Mouse (Mus musculus): ENCODE data around the gene Ntn5. TPM values are rescaled to one million over a fixed set of nuclear protein-coding genes. Genes with fewer than 3 reads are reported as not detected.

Ntn5 gene
- polyA plus RNA-seq, 1 experiment from 2014 or later, result 0.30 TPM

GRCm38 (mm10) chr7:45733477-45733876, 49.7 kb downstream of the Ntn5 start:
- Histone ChIP-seq H3K36me3 (ENCODE audit: insufficient read depth) (peaks cover 5% of the 10 kb centered on the region), H3K27ac (ENCODE audit: low read depth) (no peak overlapping the region), H3K4me2 (no peak overlapping the region), H3K4me1 (ENCODE audit: insufficient read depth) (no peaks in the 10 kb centered on the region), H3K9ac (no peak overlapping the region), H3K4me3 (ENCODE audit: low read depth, low read length) (no peak overlapping the region), H3K27me3 (ENCODE audit: insufficient read depth, low read length) (no peaks in the 10 kb centered on the region), H3K9me3 (ENCODE audit: low read depth, low read length) (no peaks in the 10 kb centered on the region)
- WGBS, result 72% methylated on average over 5 of the region's 5 CpGs
- ATAC-seq (ENCODE audit: insufficient read depth), result no peak
- TF ChIP-seq CTCF (IDR thresholded peaks at IDR 0.05; ENCODE audit: low read depth), result no peak
- DNase-seq, result no peak

- peak; percentile 88 for ATAC-seq (ENCODE audit: insufficient read depth)
- TF ChIP-seq CTCF (IDR thresholded peaks at IDR 0.05; ENCODE audit: low read depth), result peak; percentile 89
- H3K27me3 ChIP-seq (ENCODE audit: insufficient read depth, low read length), result no peaks in the 10 kb centered on the region
- H3K4me3 ChIP-seq (ENCODE audit: low read depth, low read length), result no peak overlapping the region
- WGBS, result 4% methylated on average over 9 of the region's 9 CpGs
- no peak overlapping the region for H3K4me2 ChIP-seq
- H3K27ac ChIP-seq (ENCODE audit: low read depth), result no peak overlapping the region
- H3K36me3 ChIP-seq (ENCODE audit: insufficient read depth), result no peaks in the 10 kb centered on the region
- no peaks in the 10 kb centered on the region for H3K4me1 ChIP-seq (ENCODE audit: insufficient read depth)
- H3K9ac ChIP-seq, result no peak overlapping the region
- DNase-seq, result peak; percentile 95
- H3K9me3 ChIP-seq (ENCODE audit: low read depth, low read length), result no peaks in the 10 kb centered on the region
Observed at GRCm38 (mm10) chr7:45739162-45739763, 55.4 kb downstream of the Ntn5 start.

- no peak for DNase-seq
- 50% methylated on average over 10 of the region's 10 CpGs for WGBS
- no peaks in the 10 kb centered on the region for H3K36me3 ChIP-seq (ENCODE audit: insufficient read depth)
- H3K27me3 ChIP-seq (ENCODE audit: insufficient read depth, low read length), result no peaks in the 10 kb centered on the region
- H3K4me1 ChIP-seq (ENCODE audit: insufficient read depth), result no peaks in the 10 kb centered on the region
- H3K9ac ChIP-seq, result no peak overlapping the region
- no peak overlapping the region for H3K27ac ChIP-seq (ENCODE audit: low read depth)
- H3K4me3 ChIP-seq (ENCODE audit: low read depth, low read length), result no peak overlapping the region
- no peak for TF ChIP-seq CTCF (IDR thresholded peaks at IDR 0.05; ENCODE audit: low read depth)
- H3K4me2 ChIP-seq, result no peak overlapping the region
- no peaks in the 10 kb centered on the region for H3K9me3 ChIP-seq (ENCODE audit: low read depth, low read length)
- no peak for ATAC-seq (ENCODE audit: insufficient read depth)
Observed at GRCm38 (mm10) chr7:45739820-45740219, 56.0 kb downstream of the Ntn5 start.

GRCm38 (mm10) chr7:45741308-45741707, 57.5 kb downstream of the Ntn5 start:
- Histone ChIP-seq H3K36me3 (ENCODE audit: insufficient read depth) (no peaks in the 10 kb centered on the region), H3K4me1 (ENCODE audit: insufficient read depth) (no peaks in the 10 kb centered on the region), H3K9ac (no peak overlapping the region), H3K27me3 (ENCODE audit: insufficient read depth, low read length) (no peaks in the 10 kb centered on the region), H3K4me3 (ENCODE audit: low read depth, low read length) (peak overlapping the region; percentile 28; the same call in 1 of the 2 replicates), H3K4me2 (peak overlapping the region; percentile 55; the same call in 1 of the 2 replicates), H3K27ac (ENCODE audit: low read depth) (no peak overlapping the region), H3K9me3 (ENCODE audit: low read depth, low read length) (no peaks in the 10 kb centered on the region)
- no peak for TF ChIP-seq CTCF (IDR thresholded peaks at IDR 0.05; ENCODE audit: low read depth)
- ATAC-seq (ENCODE audit: insufficient read depth) (no peak), DNase-seq (no peak)
- 82% methylated on average over 12 of the region's 12 CpGs for WGBS

GRCm38 (mm10) chr7:45741777-45742176, 58.0 kb downstream of the Ntn5 start:
- no peak for TF ChIP-seq CTCF (IDR thresholded peaks at IDR 0.05; ENCODE audit: low read depth)
- H3K9me3 ChIP-seq (ENCODE audit: low read depth, low read length), result no peaks in the 10 kb centered on the region
- no peak for ATAC-seq (ENCODE audit: insufficient read depth)
- peak overlapping the region; percentile 55 for H3K4me2 ChIP-seq
- 32% methylated on average over 11 of the region's 11 CpGs for WGBS
- H3K4me3 ChIP-seq (ENCODE audit: low read depth, low read length), result peak overlapping the region; percentile 28
- DNase-seq, result no peak
- H3K27ac ChIP-seq (ENCODE audit: low read depth), result no peak overlapping the region
- no peaks in the 10 kb centered on the region for H3K4me1 ChIP-seq (ENCODE audit: insufficient read depth)
- no peaks in the 10 kb centered on the region for H3K36me3 ChIP-seq (ENCODE audit: insufficient read depth)
- H3K9ac ChIP-seq, result 0 out of 2 replicates have a peak overlapping the region, but pooled peaks have one; percentile 14
- no peaks in the 10 kb centered on the region for H3K27me3 ChIP-seq (ENCODE audit: insufficient read depth, low read length)

- Histone ChIP-seq H3K27me3 (ENCODE audit: insufficient read depth, low read length) (no peaks in the 10 kb centered on the region), H3K4me3 (ENCODE audit: low read depth, low read length) (peak overlapping the region; percentile 28), H3K4me2 (peak overlapping the region; percentile 55), H3K27ac (ENCODE audit: low read depth) (no peak overlapping the region), H3K9me3 (ENCODE audit: low read depth, low read length) (no peaks in the 10 kb centered on the region), H3K9ac (no peak overlapping the region), H3K4me1 (ENCODE audit: insufficient read depth) (no peaks in the 10 kb centered on the region), H3K36me3 (ENCODE audit: insufficient read depth) (no peaks in the 10 kb centered on the region)
- TF ChIP-seq CTCF (IDR thresholded peaks at IDR 0.05; ENCODE audit: low read depth), result peak; percentile 49
- WGBS, result 29% methylated on average over 19 of the region's 19 CpGs
- ATAC-seq (ENCODE audit: insufficient read depth), result no peak
- DNase-seq, result no peak
Observed at GRCm38 (mm10) chr7:45742338-45742737, 58.5 kb downstream of the Ntn5 start.

Other genes with a start within 250 kb of the Ntn5 start
- 35.7 and 36.0 TPM in 2 replicates for gene Gys1, start 249.2 kb upstream of the Ntn5 start, polyA plus RNA-seq (2014; fragmentation: Nextera tagmentation; extraction: Ambion mirVana)
- 163 and 173 TPM in 2 replicates for gene Ruvbl2, start 245.9 kb upstream of the Ntn5 start, polyA plus RNA-seq (2014; fragmentation: Nextera tagmentation; extraction: Ambion mirVana)
- gene Ftl1, start 224.1 kb upstream of the Ntn5 start, polyA plus RNA-seq (2014; fragmentation: Nextera tagmentation; extraction: Ambion mirVana), result 4,463 and 4,749 TPM in 2 replicates
- gene Bax, start 217.1 kb upstream of the Ntn5 start, polyA plus RNA-seq (2014; fragmentation: Nextera tagmentation; extraction: Ambion mirVana), result 135 and 139 TPM in 2 replicates
- 0.47 and 0.86 TPM in 2 replicates for gene Tulp2, start 202.1 kb upstream of the Ntn5 start, polyA plus RNA-seq (2014; fragmentation: Nextera tagmentation; extraction: Ambion mirVana)
- not detected in 2 replicates for gene Gm45808, start 197.2 kb upstream of the Ntn5 start, polyA plus RNA-seq (2014; fragmentation: Nextera tagmentation; extraction: Ambion mirVana)
- gene Dhdh, start 195.2 kb upstream of the Ntn5 start, polyA plus RNA-seq (2014; fragmentation: Nextera tagmentation; extraction: Ambion mirVana), result 3.0 and 3.3 TPM in 2 replicates
- gene Nucb1, start 173.6 kb upstream of the Ntn5 start, polyA plus RNA-seq (2014; fragmentation: Nextera tagmentation; extraction: Ambion mirVana), result 194 and 201 TPM in 2 replicates
- gene Ppp1r15a, start 157.8 kb upstream of the Ntn5 start, polyA plus RNA-seq (2014; fragmentation: Nextera tagmentation; extraction: Ambion mirVana), result 15.6 and 17.5 TPM in 2 replicates
- 1.9 and 2.1 TPM in 2 replicates for gene Plekha4, start 157.7 kb upstream of the Ntn5 start, polyA plus RNA-seq (2014; fragmentation: Nextera tagmentation; extraction: Ambion mirVana)
- gene Hsd17b14, start 129.1 kb upstream of the Ntn5 start, polyA plus RNA-seq (2014; fragmentation: Nextera tagmentation; extraction: Ambion mirVana), result 0.57 and 0.66 TPM in 2 replicates
- 48.9 and 53.4 TPM in 2 replicates for gene Bcat2, start 113.9 kb upstream of the Ntn5 start, polyA plus RNA-seq (2014; fragmentation: Nextera tagmentation; extraction: Ambion mirVana)
- gene Fgf21, start 68.5 kb upstream of the Ntn5 start, polyA plus RNA-seq (2014; fragmentation: Nextera tagmentation; extraction: Ambion mirVana), result not detected in 2 replicates
- 0.13 and 0.58 TPM in 2 replicates for gene Fut1, start 66.7 kb upstream of the Ntn5 start, polyA plus RNA-seq (2014; fragmentation: Nextera tagmentation; extraction: Ambion mirVana)
- gene Izumo1, start 62.2 kb upstream of the Ntn5 start, polyA plus RNA-seq (2014; fragmentation: Nextera tagmentation; extraction: Ambion mirVana), result 0.28 and 0.35 TPM in 2 replicates
- gene Rasip1, start 56.5 kb upstream of the Ntn5 start, polyA plus RNA-seq (2014; fragmentation: Nextera tagmentation; extraction: Ambion mirVana), result 29.4 and 35.3 TPM in 2 replicates
- gene Mamstr, start 44.0 kb upstream of the Ntn5 start, polyA plus RNA-seq (2014; fragmentation: Nextera tagmentation; extraction: Ambion mirVana), result 8.1 and 9.2 TPM in 2 replicates
- 0.22 and 0.75 TPM in 2 replicates for gene Fut2, start 17.6 kb upstream of the Ntn5 start, polyA plus RNA-seq (2014; fragmentation: Nextera tagmentation; extraction: Ambion mirVana)
- 0.08 TPM in 1 of 2 replicates, not detected in the other for gene Sec1, start 10.4 kb downstream of the Ntn5 start, polyA plus RNA-seq (2014; fragmentation: Nextera tagmentation; extraction: Ambion mirVana)
- 2.0 and 4.3 TPM in 2 replicates for gene Car11, start 15.8 kb downstream of the Ntn5 start, polyA plus RNA-seq (2014; fragmentation: Nextera tagmentation; extraction: Ambion mirVana)
- 2.1 TPM in 2 replicates for gene Dbp, start 21.1 kb downstream of the Ntn5 start, polyA plus RNA-seq (2014; fragmentation: Nextera tagmentation; extraction: Ambion mirVana)
- 1,245 and 1,303 TPM in 2 replicates for gene Rpl18, start 31.4 kb downstream of the Ntn5 start, polyA plus RNA-seq (2014; fragmentation: Nextera tagmentation; extraction: Ambion mirVana)
- 21.9 and 23.8 TPM in 2 replicates for gene Sphk2, start 34.0 kb downstream of the Ntn5 start, polyA plus RNA-seq (2014; fragmentation: Nextera tagmentation; extraction: Ambion mirVana)
- 0.92 and 1.1 TPM in 2 replicates for gene Fam83e, start 37.2 kb downstream of the Ntn5 start, polyA plus RNA-seq (2014; fragmentation: Nextera tagmentation; extraction: Ambion mirVana)
- not detected in 2 replicates for gene Spaca4, start 41.8 kb downstream of the Ntn5 start, polyA plus RNA-seq (2014; fragmentation: Nextera tagmentation; extraction: Ambion mirVana)
- gene Lmtk3, start 99.7 kb downstream of the Ntn5 start, polyA plus RNA-seq (2014; fragmentation: Nextera tagmentation; extraction: Ambion mirVana), result 0.76 and 1.9 TPM in 2 replicates
- gene Sult2b1, start 100.6 kb downstream of the Ntn5 start, polyA plus RNA-seq (2014; fragmentation: Nextera tagmentation; extraction: Ambion mirVana), result 5.0 and 5.9 TPM in 2 replicates
- gene Cyth2, start 130.6 kb downstream of the Ntn5 start, polyA plus RNA-seq (2014; fragmentation: Nextera tagmentation; extraction: Ambion mirVana), result 109 and 110 TPM in 2 replicates
- 0.67 and 1.1 TPM in 2 replicates for gene Kcnj14, start 140.8 kb downstream of the Ntn5 start, polyA plus RNA-seq (2014; fragmentation: Nextera tagmentation; extraction: Ambion mirVana)
- gene Grwd1, start 146.9 kb downstream of the Ntn5 start, polyA plus RNA-seq (2014; fragmentation: Nextera tagmentation; extraction: Ambion mirVana), result 85.4 and 95.3 TPM in 2 replicates
- 107 and 108 TPM in 2 replicates for gene Kdelr1, start 188.8 kb downstream of the Ntn5 start, polyA plus RNA-seq (2014; fragmentation: Nextera tagmentation; extraction: Ambion mirVana)
- gene Grin2d, start 194.4 kb downstream of the Ntn5 start, polyA plus RNA-seq (2014; fragmentation: Nextera tagmentation; extraction: Ambion mirVana), result 0.41 and 0.43 TPM in 2 replicates
- 1.0 and 1.4 TPM in 2 replicates for gene Syngr4, start 212.7 kb downstream of the Ntn5 start, polyA plus RNA-seq (2014; fragmentation: Nextera tagmentation; extraction: Ambion mirVana)
- 2.7 and 3.5 TPM in 2 replicates for gene Tmem143, start 212.9 kb downstream of the Ntn5 start, polyA plus RNA-seq (2014; fragmentation: Nextera tagmentation; extraction: Ambion mirVana)
- 164 and 174 TPM in 2 replicates for gene Emp3, start 237.4 kb downstream of the Ntn5 start, polyA plus RNA-seq (2014; fragmentation: Nextera tagmentation; extraction: Ambion mirVana)
- 2.9 and 4.4 TPM in 2 replicates for gene Ccdc114, start 240.1 kb downstream of the Ntn5 start, polyA plus RNA-seq (2014; fragmentation: Nextera tagmentation; extraction: Ambion mirVana)